Mouse (Mus musculus): ENCODE measurements at regions not wholly inside any gene's neighbourhood (a gene's known extent, or its start where the extent isn't known, plus 50 kb on each side); places are given as distances from the start of the nearest gene placed in this dataset.

DNA sequence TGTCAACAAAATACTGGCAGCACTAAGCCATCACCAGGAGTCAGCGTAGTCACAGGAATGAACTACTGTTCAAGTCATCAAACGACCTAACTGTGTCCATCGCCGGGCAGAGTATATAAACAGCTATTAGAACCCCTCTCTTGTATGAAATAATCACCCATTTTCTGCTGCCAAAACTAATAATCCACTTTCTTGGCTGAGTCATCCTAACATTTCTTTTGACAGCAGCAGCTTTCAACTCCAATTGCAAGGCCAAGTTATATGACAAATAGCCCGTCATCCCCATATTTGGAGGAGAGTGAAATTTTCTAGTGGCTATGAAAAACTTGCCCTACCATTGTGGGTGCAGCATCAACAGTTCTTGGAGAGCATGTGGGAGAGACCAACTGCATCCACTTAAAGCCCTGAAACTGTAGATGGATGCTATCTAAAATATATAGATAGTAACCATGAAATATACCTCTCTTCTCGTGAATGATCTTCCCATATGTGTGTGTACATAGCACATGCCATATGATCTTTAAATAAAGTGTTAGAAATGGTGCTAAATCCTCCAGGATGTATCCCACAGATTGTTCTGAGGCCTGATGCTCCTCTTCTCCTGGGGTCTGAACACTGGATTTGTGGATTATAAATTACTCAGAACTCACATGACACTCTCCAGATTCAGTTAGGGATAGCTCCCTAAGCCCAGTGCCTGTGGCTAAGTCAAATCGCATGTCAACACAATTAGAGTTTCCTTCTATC lies 189.9 kb upstream of the Tmem72 start:
- Histone ChIP-seq H3K9ac (no peak overlapping the region), H3K4me3 (replicated peaks) (no peak overlapping the region), H3K4me2 (no peak overlapping the region), H3K27ac (no peak overlapping the region), H3K27me3 (replicated peaks) (no peaks in the 10 kb centered on the region), H3K4me1 (no peaks in the 10 kb centered on the region), H3K36me3 (no peaks in the 10 kb centered on the region), H3K9me3 (no peaks in the 10 kb centered on the region)
- WGBS, result 60% methylated on average over 7 of the region's 7 CpGs
- no peak for ATAC-seq (ENCODE audit: insufficient read depth, low FRiP score, low read depth)

DNA sequence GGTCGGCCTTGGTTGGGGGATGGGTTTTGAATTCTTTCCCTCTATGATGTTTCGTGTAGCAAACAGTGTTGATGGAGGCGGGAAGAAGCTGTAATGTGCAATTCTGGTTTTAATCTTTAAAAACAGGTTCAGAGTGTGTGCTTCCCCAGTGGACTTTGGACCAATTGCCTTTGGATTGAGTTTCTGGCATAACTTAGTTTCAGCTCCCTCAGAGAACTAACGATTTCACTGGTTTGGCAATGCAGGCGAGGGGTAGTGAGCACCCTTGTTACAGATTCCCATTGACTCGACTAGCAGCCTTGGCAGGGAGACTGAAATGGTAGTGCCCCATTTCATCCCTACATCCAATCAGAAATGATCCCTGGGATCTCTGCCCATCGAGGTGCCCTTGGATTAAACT lies 193.9 kb upstream of the Tmem72 start:
- no peak overlapping the region for H3K27ac ChIP-seq
- H3K4me3 ChIP-seq (replicated peaks), result no peak overlapping the region
- no peak overlapping the region for H3K9ac ChIP-seq
- H3K27me3 ChIP-seq (replicated peaks), result no peaks in the 10 kb centered on the region
- H3K36me3 ChIP-seq, result no peaks in the 10 kb centered on the region
- no peaks in the 10 kb centered on the region for H3K9me3 ChIP-seq
- no peak overlapping the region for H3K4me2 ChIP-seq
- 83% methylated on average over 7 of the region's 7 CpGs for WGBS
- no peaks in the 10 kb centered on the region for H3K4me1 ChIP-seq
- ATAC-seq (ENCODE audit: insufficient read depth, low FRiP score, low read depth), result no peak

DNA sequence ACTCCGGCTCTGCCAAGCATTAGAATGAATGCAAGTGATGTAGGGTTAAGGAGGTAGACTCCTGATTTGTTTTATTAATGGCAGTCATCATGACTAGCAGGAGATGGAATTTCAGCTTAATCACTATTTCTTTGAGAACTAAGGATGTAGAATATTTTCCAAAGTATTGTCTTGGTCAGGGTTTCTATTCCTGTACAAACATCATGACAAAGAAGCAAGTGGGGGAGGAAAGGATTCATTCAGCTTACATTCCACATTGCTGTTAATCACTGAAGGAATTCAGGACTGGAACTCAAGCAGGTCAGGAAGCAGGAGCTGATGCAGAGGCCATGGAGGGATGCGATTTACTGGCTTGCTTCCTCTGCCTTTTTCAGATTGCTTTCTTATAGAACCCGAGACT lies 195.4 kb upstream of the Tmem72 start:
- no peak for ATAC-seq (ENCODE audit: insufficient read depth, low FRiP score, low read depth)
- Histone ChIP-seq H3K4me3 (replicated peaks) (no peak overlapping the region), H3K4me2 (no peak overlapping the region), H3K36me3 (no peaks in the 10 kb centered on the region), H3K27me3 (replicated peaks) (no peaks in the 10 kb centered on the region), H3K27ac (no peak overlapping the region), H3K9ac (no peak overlapping the region), H3K4me1 (no peaks in the 10 kb centered on the region), H3K9me3 (no peaks in the 10 kb centered on the region)
- WGBS, result 69% methylated on average over 3 of the region's 3 CpGs

DNA sequence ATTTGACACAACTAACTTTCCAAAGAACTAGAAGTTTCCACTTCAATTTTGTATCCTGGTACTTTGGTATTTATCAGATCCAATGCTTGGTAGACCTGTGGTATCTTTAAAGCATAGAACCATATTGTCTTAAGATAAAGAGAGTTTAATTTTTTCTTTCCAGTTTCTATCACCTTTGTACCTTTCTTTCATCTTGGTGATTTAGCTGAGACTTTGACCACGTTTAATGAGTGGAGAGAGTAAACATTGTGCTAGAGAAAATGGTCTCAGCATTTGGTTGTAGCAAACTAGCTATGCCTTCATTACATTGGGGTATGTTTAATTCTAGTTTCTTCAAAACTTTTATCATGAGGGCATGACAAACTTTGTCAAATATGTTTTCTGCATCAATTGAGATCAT lies 197.4 kb upstream of the Tmem72 start:
- no peak for ATAC-seq (ENCODE audit: insufficient read depth, low FRiP score, low read depth)
- Histone ChIP-seq H3K9me3 (no peaks in the 10 kb centered on the region), H3K4me2 (no peak overlapping the region), H3K36me3 (no peaks in the 10 kb centered on the region), H3K4me1 (no peaks in the 10 kb centered on the region), H3K27ac (no peak overlapping the region), H3K27me3 (replicated peaks) (no peaks in the 10 kb centered on the region), H3K9ac (no peak overlapping the region), H3K4me3 (replicated peaks) (no peak overlapping the region)
- 32% methylated on average over 1 of the region's 1 CpGs for WGBS

DNA sequence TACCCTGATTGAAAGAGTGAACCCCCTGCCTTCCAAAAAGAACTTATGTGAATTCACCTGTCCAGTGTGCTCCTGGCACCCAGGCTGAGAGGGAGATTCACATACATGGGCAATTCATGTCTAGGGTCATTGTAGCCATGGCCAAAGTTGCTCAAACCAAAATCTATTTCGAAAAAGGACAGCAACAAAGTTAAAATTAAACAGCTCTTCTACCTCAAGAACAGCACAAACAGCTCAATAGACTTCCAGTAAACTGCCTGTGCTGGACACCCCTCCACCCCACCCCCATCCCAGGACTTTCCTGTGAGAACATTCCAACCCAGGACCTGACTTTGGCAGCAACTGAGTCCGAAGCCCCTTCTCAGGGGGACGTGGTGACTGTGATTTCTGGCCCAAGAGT lies 218.3 kb upstream of the Tmem72 start:
- ATAC-seq (ENCODE audit: insufficient read depth, low FRiP score, low read depth), result no peak
- Histone ChIP-seq H3K36me3 (no peaks in the 10 kb centered on the region), H3K9ac (no peak overlapping the region), H3K9me3 (no peaks in the 10 kb centered on the region), H3K27ac (no peak overlapping the region), H3K27me3 (replicated peaks) (no peaks in the 10 kb centered on the region), H3K4me3 (replicated peaks) (no peak overlapping the region), H3K4me2 (no peak overlapping the region), H3K4me1 (no peaks in the 10 kb centered on the region)
- 76% methylated on average over 3 of the region's 3 CpGs for WGBS

DNA sequence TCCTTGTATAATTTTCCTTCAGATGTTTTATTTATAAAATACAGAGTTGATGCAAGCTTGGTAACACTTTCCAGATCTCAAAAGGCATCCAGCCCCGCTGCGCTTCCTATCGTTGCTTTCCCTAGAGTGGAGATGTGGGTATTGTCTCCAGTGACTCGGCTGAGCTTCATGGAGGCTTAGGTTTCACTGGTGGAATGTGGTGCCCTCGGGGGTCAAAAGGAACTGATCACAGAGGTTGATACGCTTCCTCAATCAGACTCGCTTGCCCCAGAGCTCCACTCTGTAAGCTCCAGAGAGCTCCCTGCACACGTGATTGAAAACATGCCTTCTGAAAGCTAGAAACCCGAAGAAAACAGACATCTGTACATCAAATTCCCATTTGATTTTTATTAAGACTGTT lies 224.9 kb upstream of the Tmem72 start:
- Histone ChIP-seq H3K36me3 (no peaks in the 10 kb centered on the region), H3K4me1 (no peaks in the 10 kb centered on the region), H3K4me2 (no peak overlapping the region), H3K9ac (no peak overlapping the region), H3K27me3 (replicated peaks) (no peaks in the 10 kb centered on the region), H3K9me3 (no peaks in the 10 kb centered on the region), H3K27ac (no peak overlapping the region), H3K4me3 (replicated peaks) (no peak overlapping the region)
- no peak for ATAC-seq (ENCODE audit: insufficient read depth, low FRiP score, low read depth)
- WGBS, result 72% methylated on average over 9 of the region's 9 CpGs

DNA sequence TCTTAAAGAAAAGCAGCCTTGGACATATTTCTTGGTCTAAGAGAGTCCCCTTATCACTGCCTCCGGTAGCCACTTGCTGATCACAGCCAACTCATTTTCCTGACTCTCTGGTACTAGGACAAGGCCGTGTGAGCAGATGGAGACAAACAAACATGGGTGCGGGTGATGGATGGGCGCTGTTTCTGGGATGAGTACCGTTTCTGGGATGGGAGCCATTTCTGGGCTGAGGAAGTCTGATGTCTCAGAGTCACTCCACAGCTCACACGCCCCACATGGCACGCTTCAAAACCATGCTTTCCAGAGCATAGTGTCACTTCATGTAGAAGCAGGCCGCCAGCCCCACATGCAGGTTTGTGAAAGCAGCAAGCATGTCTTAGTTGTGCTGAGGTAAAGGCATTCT lies 225.6 kb upstream of the Cxcl12 start:
- no peaks in the 10 kb centered on the region; the same call in 1 of the 2 replicates for H3K4me1 ChIP-seq
- no peak overlapping the region for H3K9ac ChIP-seq
- no peak overlapping the region for H3K4me2 ChIP-seq
- H3K36me3 ChIP-seq, result no peaks in the 10 kb centered on the region
- H3K9me3 ChIP-seq, result no peaks in the 10 kb centered on the region
- no peak for ATAC-seq (ENCODE audit: insufficient read depth, low FRiP score, low read depth)
- no peaks in the 10 kb centered on the region for H3K27me3 ChIP-seq (replicated peaks)
- 78% methylated on average over 8 of the region's 8 CpGs for WGBS
- H3K4me3 ChIP-seq (replicated peaks), result no peak overlapping the region
- no peak overlapping the region for H3K27ac ChIP-seq

DNA sequence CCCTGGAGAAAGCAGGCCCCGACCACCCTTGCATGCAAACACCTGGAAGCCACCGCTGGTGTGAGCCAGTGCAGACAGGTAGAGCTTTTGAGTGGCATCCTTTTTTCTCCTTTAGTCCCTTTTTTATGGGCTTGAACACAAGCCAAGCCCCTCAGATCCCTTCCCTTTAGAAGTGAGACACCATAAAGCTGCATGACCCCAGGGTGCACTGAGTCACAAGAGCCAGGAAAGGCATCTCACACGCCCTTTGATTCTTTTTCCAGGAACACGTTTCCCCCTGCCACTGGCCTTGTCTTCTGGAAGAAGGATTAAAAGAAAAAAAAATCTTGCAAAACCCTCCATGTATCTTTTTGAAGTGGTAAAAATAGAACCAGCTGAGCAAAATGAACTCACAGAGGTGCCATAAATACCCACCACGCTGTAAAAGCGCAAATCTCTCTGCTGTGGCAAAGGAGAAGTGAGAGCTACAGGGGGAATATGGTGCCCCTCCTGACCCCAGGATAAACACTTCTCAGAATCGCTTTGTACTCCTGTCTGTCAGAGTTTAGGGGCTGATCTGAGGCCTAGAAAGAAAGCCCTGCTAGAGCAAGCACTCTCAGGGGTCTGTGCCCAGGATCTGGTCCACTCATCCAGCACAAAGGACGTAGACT lies 222.1 kb upstream of the Cxcl12 start:
- Histone ChIP-seq H3K36me3 (no peaks in the 10 kb centered on the region), H3K27me3 (replicated peaks) (no peaks in the 10 kb centered on the region), H3K9ac (no peak overlapping the region), H3K27ac (no peak overlapping the region), H3K9me3 (no peaks in the 10 kb centered on the region), H3K4me1 (no peaks in the 10 kb centered on the region; the same call in 1 of the 2 replicates), H3K4me2 (no peak overlapping the region), H3K4me3 (replicated peaks) (no peak overlapping the region)
- 39% methylated on average over 8 of the region's 8 CpGs for WGBS
- ATAC-seq (ENCODE audit: insufficient read depth, low FRiP score, low read depth), result no peak

DNA sequence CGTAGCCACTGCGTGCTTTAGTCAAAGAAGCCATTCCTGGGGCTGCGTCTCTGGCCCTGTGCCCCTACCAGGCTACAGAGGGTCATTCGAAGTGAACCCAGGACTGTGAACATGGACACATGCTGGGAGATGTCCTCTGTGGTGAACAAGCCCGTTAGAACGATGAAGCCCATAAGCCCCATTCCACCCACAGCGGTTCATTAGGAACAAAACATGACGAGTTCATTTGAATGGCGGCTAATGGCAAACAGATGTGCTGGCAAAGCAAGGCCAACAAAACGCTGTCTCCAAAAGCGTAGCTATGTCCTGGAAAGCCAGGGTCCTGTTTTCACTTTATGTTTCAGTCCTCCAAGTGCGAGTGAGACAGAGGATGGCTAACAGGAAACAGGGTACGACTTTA lies 208.7 kb upstream of the Cxcl12 start:
- 84% methylated on average over 13 of the region's 13 CpGs for WGBS
- no peaks in the 10 kb centered on the region for H3K9me3 ChIP-seq
- no peaks in the 10 kb centered on the region for H3K27me3 ChIP-seq (replicated peaks)
- H3K36me3 ChIP-seq, result no peaks in the 10 kb centered on the region
- no peak overlapping the region for H3K9ac ChIP-seq
- no peak overlapping the region for H3K27ac ChIP-seq
- no peak for ATAC-seq (ENCODE audit: insufficient read depth, low FRiP score, low read depth)
- no peak overlapping the region for H3K4me2 ChIP-seq
- no peak overlapping the region for H3K4me3 ChIP-seq (replicated peaks)
- H3K4me1 ChIP-seq, result no peaks in the 10 kb centered on the region

DNA sequence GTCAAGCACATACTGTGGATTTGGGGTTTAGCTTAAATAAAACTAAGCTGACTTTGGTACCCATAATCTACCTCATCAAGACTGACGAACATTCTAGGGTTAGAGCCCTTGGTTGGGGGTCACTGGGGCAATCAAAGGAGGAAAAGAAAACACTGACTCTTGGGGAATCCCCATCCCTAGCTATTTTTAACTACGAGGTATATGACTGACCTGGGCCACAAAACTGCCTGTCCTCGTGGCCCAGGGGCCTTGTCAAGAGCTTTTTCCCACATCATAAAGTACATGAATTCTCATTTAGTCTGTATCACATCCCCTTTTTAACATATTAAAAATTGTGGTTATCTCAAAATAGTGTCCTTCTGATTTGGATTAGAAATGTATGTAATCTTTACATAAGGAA lies 207.7 kb upstream of the Cxcl12 start:
- Histone ChIP-seq H3K4me2 (no peak overlapping the region), H3K9ac (no peak overlapping the region), H3K4me3 (replicated peaks) (no peak overlapping the region), H3K27me3 (replicated peaks) (no peaks in the 10 kb centered on the region), H3K27ac (no peak overlapping the region), H3K9me3 (no peaks in the 10 kb centered on the region), H3K4me1 (no peaks in the 10 kb centered on the region), H3K36me3 (no peaks in the 10 kb centered on the region)
- WGBS, result 65% methylated on average over 3 of the region's 3 CpGs
- no peak for ATAC-seq (ENCODE audit: insufficient read depth, low FRiP score, low read depth)

DNA sequence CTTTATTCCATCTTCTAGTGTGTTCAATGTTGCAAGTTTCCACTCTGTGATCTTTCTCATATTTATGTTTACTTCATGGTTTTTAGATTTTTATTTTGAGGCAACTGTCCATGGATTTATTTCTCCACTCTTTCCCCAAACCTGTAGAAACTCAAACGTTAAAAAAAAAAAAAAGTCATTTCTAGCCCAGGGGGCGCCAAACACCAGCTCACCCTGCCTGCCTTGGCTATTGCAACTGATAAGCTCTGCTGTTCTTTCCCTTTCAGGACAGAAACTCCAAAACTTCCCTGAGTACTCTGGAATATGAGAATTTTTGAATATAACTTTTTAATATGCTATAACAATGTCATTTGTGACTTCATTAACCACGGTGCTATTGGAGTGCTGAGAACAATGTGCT lies 201.9 kb upstream of the Cxcl12 start:
- H3K4me3 ChIP-seq (replicated peaks), result no peak overlapping the region
- H3K9ac ChIP-seq, result no peak overlapping the region
- no peaks in the 10 kb centered on the region for H3K36me3 ChIP-seq
- ATAC-seq (ENCODE audit: insufficient read depth, low FRiP score, low read depth), result no peak
- H3K9me3 ChIP-seq, result no peaks in the 10 kb centered on the region
- no peak overlapping the region for H3K27ac ChIP-seq
- no peak overlapping the region for H3K4me2 ChIP-seq
- no peaks in the 10 kb centered on the region for H3K4me1 ChIP-seq
- no peaks in the 10 kb centered on the region for H3K27me3 ChIP-seq (replicated peaks)
- 21% methylated on average over 3 of the region's 3 CpGs for WGBS

DNA sequence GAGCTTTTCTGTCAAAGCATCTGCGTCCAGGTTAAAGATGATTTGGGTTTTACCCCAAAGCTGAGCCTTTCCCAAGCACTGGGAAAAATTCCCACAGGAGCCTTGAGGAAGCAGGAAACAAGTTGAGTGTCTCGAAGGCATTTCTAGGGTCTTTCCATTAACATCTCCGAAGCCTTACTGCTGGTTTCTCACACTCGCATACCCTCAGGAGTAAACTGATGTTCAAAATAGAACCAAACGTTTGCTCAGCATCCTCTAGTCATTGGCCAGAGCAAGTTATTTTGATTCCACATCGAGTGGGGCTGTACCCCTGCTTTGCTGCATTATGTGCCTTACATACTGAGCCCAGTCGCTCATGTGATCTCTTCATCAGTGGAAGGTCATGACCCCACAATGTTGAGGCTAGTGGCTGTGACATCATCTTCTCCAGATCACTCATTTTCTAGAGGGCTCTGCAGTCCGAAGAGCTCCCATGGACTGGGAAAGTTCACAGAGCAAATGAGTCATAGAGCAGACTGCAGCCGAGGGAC lies 198.9 kb upstream of the Cxcl12 start:
- Histone ChIP-seq H3K4me2 (no peak overlapping the region), H3K9ac (no peak overlapping the region), H3K9me3 (no peaks in the 10 kb centered on the region), H3K27ac (no peak overlapping the region), H3K4me1 (no peaks in the 10 kb centered on the region), H3K4me3 (replicated peaks) (no peak overlapping the region), H3K36me3 (no peaks in the 10 kb centered on the region), H3K27me3 (replicated peaks) (no peaks in the 10 kb centered on the region)
- 54% methylated on average over 9 of the region's 9 CpGs for WGBS
- ATAC-seq (ENCODE audit: insufficient read depth, low FRiP score, low read depth), result no peak
